Mouse (Mus musculus): ENCODE measurements around the gene Hkdc1. TPM values are rescaled to one million over a fixed set of nuclear protein-coding genes. Genes with fewer than 3 reads are reported as not detected.

Gene Hkdc1
- polyA plus RNA-seq, 1 experiment from 2014 or later, result 0.48 TPM

- Histone ChIP-seq H3K9me3 (ENCODE audit: low read length) (no peaks in the 10 kb centered on the region), H3K27ac (ENCODE audit: low read depth) (peak overlapping the region; percentile 45), H3K9ac (replicated peaks) (no peak overlapping the region; the same call in 1 of the 2 replicates), H3K4me2 (ENCODE audit: low read depth, low read length) (peak overlapping the region; percentile 51), H3K27me3 (ENCODE audit: insufficient read depth, low read length) (no peaks in the 10 kb centered on the region), H3K4me3 (ENCODE audit: low read depth, low read length) (no peak overlapping the region), H3K36me3 (replicated peaks; ENCODE audit: insufficient read depth, low read length) (0 out of 2 replicates have a peak, but pooled peaks cover 2% of the 10 kb centered on the region), H3K4me1 (ENCODE audit: insufficient read depth) (peaks cover 69% of the 10 kb centered on the region)
- TF ChIP-seq EP300 (IDR thresholded peaks at IDR 0.05; ENCODE audit: low read depth), result no peak
- no peak for TF ChIP-seq CTCF (IDR thresholded peaks at IDR 0.05; ENCODE audit: low read depth)
- DNase-seq (no peak), ATAC-seq (no peak)
- WGBS (ENCODE audit: insufficient replicate concordance), result 61% methylated on average over 20 of the region's 20 CpGs
Observed at GRCm38 (mm10) chr10:62334686-62335422, 87.4 kb downstream of the Hkdc1 start.

GRCm38 (mm10) chr10:62333269-62333668 is 89.0 kb downstream of the Hkdc1 start:
- no peaks in the 10 kb centered on the region for H3K9me3 ChIP-seq (ENCODE audit: low read length)
- peak overlapping the region; percentile 48; the same call in 1 of the 2 replicates for H3K9ac ChIP-seq (replicated peaks)

More at GRCm38 (mm10) chr10:62333269-62333668, 89.0 kb downstream of the Hkdc1 start:
- Histone ChIP-seq H3K27me3 (ENCODE audit: insufficient read depth, low read length) (no peaks in the 10 kb centered on the region), H3K36me3 (replicated peaks; ENCODE audit: insufficient read depth, low read length) (peaks cover 5% of the 10 kb centered on the region; the same call in 1 of the 2 replicates), H3K4me2 (ENCODE audit: low read depth, low read length) (peak overlapping the region; percentile 68), H3K4me3 (ENCODE audit: low read depth, low read length) (no peak overlapping the region), H3K4me1 (ENCODE audit: insufficient read depth) (peaks cover 62% of the 10 kb centered on the region), H3K27ac (ENCODE audit: low read depth) (peak overlapping the region; percentile 77)
- DNase-seq (no peak), ATAC-seq (no peak)
- TF ChIP-seq CTCF (IDR thresholded peaks at IDR 0.05; ENCODE audit: low read depth), result no peak
- no peak for TF ChIP-seq EP300 (IDR thresholded peaks at IDR 0.05; ENCODE audit: low read depth)
- 64% methylated on average over 14 of the region's 14 CpGs for WGBS (ENCODE audit: insufficient replicate concordance)

Other genes with a start within 250 kb of the Hkdc1 start
- gene Tspan15, start 191.2 kb downstream of the Hkdc1 start, polyA plus RNA-seq (2015; fragmentation: Nextera tagmentation; extraction: Ambion mirVana), result 11.5 and 13.0 TPM in 2 replicates
- not detected in 2 replicates for gene Tacr2, start 170.1 kb downstream of the Hkdc1 start, polyA plus RNA-seq (2015; fragmentation: Nextera tagmentation; extraction: Ambion mirVana)
- gene Hk1, start 42.6 kb downstream of the Hkdc1 start, polyA plus RNA-seq (2015; fragmentation: Nextera tagmentation; extraction: Ambion mirVana), result 22.1 and 30.7 TPM in 2 replicates
- 0.12 TPM in 1 of 2 replicates, not detected in the other for gene 4930507D05Rik, start 27.0 kb upstream of the Hkdc1 start, polyA plus RNA-seq (2015; fragmentation: Nextera tagmentation; extraction: Ambion mirVana)
- 7.3 and 8.6 TPM in 2 replicates for gene Supv3l1, start 27.2 kb upstream of the Hkdc1 start, polyA plus RNA-seq (2015; fragmentation: Nextera tagmentation; extraction: Ambion mirVana)
- 32.1 and 33.8 TPM in 2 replicates for gene Vps26a, start 64.3 kb upstream of the Hkdc1 start, polyA plus RNA-seq (2015; fragmentation: Nextera tagmentation; extraction: Ambion mirVana)
- gene Srgn, start 105.0 kb upstream of the Hkdc1 start, polyA plus RNA-seq (2015; fragmentation: Nextera tagmentation; extraction: Ambion mirVana), result 108 and 110 TPM in 2 replicates
- gene Kif1bp, start 156.0 kb upstream of the Hkdc1 start, polyA plus RNA-seq (2015; fragmentation: Nextera tagmentation; extraction: Ambion mirVana), result 6.5 and 7.2 TPM in 2 replicates
- gene Ddx21, start 179.8 kb upstream of the Hkdc1 start, polyA plus RNA-seq (2015; fragmentation: Nextera tagmentation; extraction: Ambion mirVana), result 7.2 and 8.3 TPM in 2 replicates
- 33.7 and 35.3 TPM in 2 replicates for gene Ddx50, start 228.7 kb upstream of the Hkdc1 start, polyA plus RNA-seq (2015; fragmentation: Nextera tagmentation; extraction: Ambion mirVana)